Mouse (Mus musculus) liver, postnatal 0 days (tissue): ENCODE results near the gene Fam240b.

ENCODE experiments used
- CTCF ChIP-seq: sonication (generic); IDR thresholded peaks from 2 replicates; pipeline ENCODE4 v1.5.1; 2016; ENCODE audit warnings: antibody characterized with exemption, low read depth
- EP300 ChIP-seq: IDR thresholded peaks from 2 replicates; pipeline ENCODE4 v1.6.1; 2016; ENCODE audit warnings: antibody characterized with exemption, low read depth, mild to moderate bottlenecking

- TF ChIP-seq CTCF: no peak
- TF ChIP-seq EP300: no peak
Measured at GRCm38 (mm10) chr13:64493586-64493985, 4.0 kb downstream of the Fam240b start.
